Mouse (Mus musculus) testis, adult 2 months (tissue): ENCODE results near the gene Arl8b.

Source experiments
- CTCF ChIP-seq: fragments of 200-500 bp; IDR thresholded peaks from 2 replicates; pipeline ENCODE4 v1.5.1; 2012; ENCODE audit warnings: low read depth, mild to moderate bottlenecking, inconsistent platforms, low read length, moderate library complexity; ENCODE audit not compliant: control insufficient read depth, insufficient read depth, insufficient replicate concordance
- POLR2A ChIP-seq: fragments of 200-500 bp; IDR thresholded peaks from 2 replicates; pipeline ENCODE4 v1.6.1; 2012; ENCODE audit warnings: low read depth, mild to moderate bottlenecking, inconsistent platforms, low read length, moderate library complexity; ENCODE audit not compliant: control insufficient read depth

DNA sequence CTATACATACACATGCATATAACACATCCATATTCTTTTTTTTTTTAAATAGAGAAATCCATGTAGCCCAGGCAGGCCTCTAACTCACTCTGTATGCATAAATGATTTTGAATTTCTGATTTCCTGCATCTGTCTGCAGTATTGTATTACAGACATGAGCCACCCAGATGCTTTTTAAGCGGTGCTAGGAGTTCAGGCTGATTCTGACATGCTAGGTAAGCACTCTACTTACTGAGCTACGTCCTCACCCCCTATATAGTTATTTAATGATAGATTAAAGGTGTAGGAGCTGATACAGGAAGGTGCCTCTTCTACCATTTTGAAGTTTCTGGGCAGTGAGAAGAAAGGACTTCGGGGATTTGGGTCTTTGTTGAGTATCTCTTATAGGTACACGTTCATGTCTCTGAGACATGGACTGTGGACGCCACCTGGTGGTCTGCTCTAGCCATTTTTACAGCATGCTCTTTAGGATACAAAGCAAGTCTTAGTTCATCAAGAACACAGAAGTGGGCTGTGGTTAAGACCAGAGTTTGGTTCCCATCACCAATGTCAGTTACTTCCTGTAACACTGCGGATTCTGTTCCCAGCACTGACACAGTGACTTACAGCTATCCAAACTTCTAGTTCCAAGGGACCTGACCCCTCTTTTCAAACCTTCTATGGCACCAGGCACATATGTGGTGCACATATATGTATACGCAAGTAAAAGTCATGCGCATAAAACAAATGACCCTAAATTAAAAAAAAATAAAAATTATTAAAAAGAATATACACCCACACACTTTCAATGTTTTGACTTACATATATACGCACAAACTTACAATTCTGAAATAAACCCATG lies 46.8 kb upstream of the Arl8b start:
- TF ChIP-seq POLR2A (no peak), CTCF (no peak)
